Mouse (Mus musculus) CH12.LX (cell line): ENCODE measurements around the gene Cipc. TPM values are rescaled to one million over a fixed set of nuclear protein-coding genes. Genes with fewer than 3 reads are reported as not detected.

ENCODE experiments used
- DNase-seq: peaks from one replicate; pipeline ENCODE4 v3.0.0-alpha.2; 2013; ENCODE audit errors: extremely low read depth
- H3K27ac ChIP-seq: 2 replicates; pipeline ENCODE4 v1.5.1; 2012; ENCODE audit warnings: low read depth, mild to moderate bottlenecking, control low read depth, moderate library complexity; ENCODE audit not compliant: insufficient read depth
- H3K27me3 ChIP-seq: replicated peaks from 2 replicates; pipeline ENCODE3; 2012; ENCODE audit warnings: inconsistent platforms
- H3K36me3 ChIP-seq, 2 experiments: replicated peaks in 1 of 2; 2 replicates each; pipeline versions ENCODE3 to v1.6.1; 2012; ENCODE audit warnings: inconsistent platforms in 1 of 2, low read length in 1 of 2, mild to moderate bottlenecking in 1 of 2, mixed read lengths in 1 of 2, moderate library complexity in 1 of 2; ENCODE audit not compliant: control insufficient read depth in 1 of 2, insufficient read depth in 1 of 2
- H3K4me1 ChIP-seq, 2 experiments: 2 replicates each; pipeline ENCODE4 v1.6.1; 2012; ENCODE audit warnings: inconsistent platforms in 1 of 2, moderate library complexity in 1 of 2; ENCODE audit not compliant: insufficient read depth in 2 of 2, control insufficient read depth in 1 of 2
- H3K4me2 ChIP-seq: 2 replicates; pipeline ENCODE4 v1.6.1; 2012; ENCODE audit warnings: low read depth, mild to moderate bottlenecking, control low read depth; ENCODE audit not compliant: poor library complexity, insufficient read depth, severe bottlenecking
- H3K4me3 ChIP-seq, 3 experiments: fragments of 150-350 bp in 1 of 3; sonication (generic) in 1 of 3; replicated peaks in 1 of 3; 2 replicates each; pipeline versions ENCODE3 to v1.5.1; 2011 to 2012; ENCODE audit warnings: low read depth in 2 of 3, low read length in 2 of 3, mild to moderate bottlenecking in 2 of 3, moderate library complexity in 2 of 3, control low read depth in 1 of 3, improper control_type of control experiment in 1 of 3, inconsistent platforms in 1 of 3, mixed read lengths in 1 of 3; ENCODE audit not compliant: poor library complexity in 1 of 3
- H3K79me2 ChIP-seq: replicated peaks from 2 replicates; pipeline ENCODE4 v1.6.1; 2012; ENCODE audit warnings: mild to moderate bottlenecking, moderate library complexity; ENCODE audit not compliant: control insufficient read depth, poor library complexity, insufficient read depth, severe bottlenecking; ENCODE audit errors: extremely low read depth
- H3K9ac ChIP-seq: 2 replicates; pipeline ENCODE4 v1.6.1; 2012; ENCODE audit warnings: low read depth, mild to moderate bottlenecking, control low read depth, moderate library complexity; ENCODE audit not compliant: insufficient read depth
- H3K9me3 ChIP-seq: replicated peaks from 2 replicates; pipeline ENCODE3; 2012; ENCODE audit warnings: low read length, inconsistent platforms, mixed read lengths
- CHD1 ChIP-seq: IDR thresholded peaks from 2 replicates; pipeline ENCODE4 v1.6.1; 2012; ENCODE audit warnings: low read depth, low read length, improper control_type of control experiment, inconsistent platforms
- CHD2 ChIP-seq: IDR thresholded peaks from 2 replicates; pipeline ENCODE4 v1.6.1; 2011; ENCODE audit warnings: low read length, improper control_type of control experiment
- CTCF ChIP-seq, 2 experiments: IDR thresholded peaks in 1 of 2; conservative IDR thresholded peaks in 1 of 2; 2 replicates each; pipeline ENCODE4 v1.5.1; 2011 to 2012; ENCODE audit warnings: low read depth in 2 of 2, low read length in 2 of 2, improper control_type of control experiment in 1 of 2, inconsistent platforms in 1 of 2, mild to moderate bottlenecking in 1 of 2, moderate library complexity in 1 of 2
- ELF1 ChIP-seq: IDR thresholded peaks from 2 replicates; pipeline ENCODE4 v1.6.1; 2014; ENCODE audit warnings: low read depth, mild to moderate bottlenecking, inconsistent platforms, low read length, improper control_type of control experiment
- EP300 ChIP-seq: IDR thresholded peaks from 2 replicates; pipeline ENCODE4 v1.6.1; 2011; ENCODE audit warnings: low read length, improper control_type of control experiment
- JUND ChIP-seq: conservative IDR thresholded peaks from 2 replicates; pipeline ENCODE4 v1.6.1; 2011; ENCODE audit warnings: low read depth, low read length, improper control_type of control experiment
- MAX ChIP-seq: IDR thresholded peaks from 2 replicates; pipeline ENCODE4 v1.6.1; 2011; ENCODE audit warnings: low read length, improper control_type of control experiment
- MXI1 ChIP-seq: IDR thresholded peaks from 2 replicates; pipeline ENCODE4 v1.6.1; 2011; ENCODE audit warnings: mild to moderate bottlenecking, low read depth, low read length, improper control_type of control experiment
- NELFE ChIP-seq: IDR thresholded peaks from 2 replicates; pipeline ENCODE4 v1.6.1; 2011; ENCODE audit warnings: low read depth, low read length, improper control_type of control experiment
- POLR2A ChIP-seq: IDR thresholded peaks from 2 replicates; pipeline ENCODE4 v1.6.1; 2011; ENCODE audit warnings: low read depth, mild to moderate bottlenecking, improper control_type of control experiment, low read length
- POLR2AphosphoS2 ChIP-seq: IDR thresholded peaks from 2 replicates; pipeline ENCODE4 v1.6.1; 2011; ENCODE audit warnings: low read depth, low read length, improper control_type of control experiment
- RAD21 ChIP-seq: IDR thresholded peaks from 2 replicates; pipeline ENCODE4 v1.6.1; 2011; ENCODE audit warnings: low read depth, mild to moderate bottlenecking, low read length, improper control_type of control experiment, moderate library complexity
- SIN3A ChIP-seq: IDR thresholded peaks from 2 replicates; pipeline ENCODE4 v1.6.1; 2012; ENCODE audit warnings: low read length, improper control_type of control experiment, inconsistent platforms
- SMC3 ChIP-seq: IDR thresholded peaks from 2 replicates; pipeline ENCODE4 v1.6.1; 2011; ENCODE audit warnings: low read depth, low read length, improper control_type of control experiment
- TCF12 ChIP-seq: IDR thresholded peaks from 2 replicates; pipeline ENCODE4 v1.6.1; 2014; ENCODE audit warnings: low read depth, mild to moderate bottlenecking, inconsistent platforms, low read length, improper control_type of control experiment
- UBTF ChIP-seq: IDR thresholded peaks from 2 replicates; pipeline ENCODE4 v1.6.1; 2012; ENCODE audit warnings: low read depth, mild to moderate bottlenecking, inconsistent platforms, low read length, improper control_type of control experiment, moderate library complexity
- USF1 ChIP-seq: IDR thresholded peaks from 2 replicates; pipeline ENCODE4 v1.6.1; 2014; ENCODE audit warnings: low read depth, mild to moderate bottlenecking, inconsistent platforms, low read length, improper control_type of control experiment
- USF2 ChIP-seq: conservative IDR thresholded peaks from 2 replicates; pipeline ENCODE4 v1.6.1; 2011; ENCODE audit warnings: low read depth, low read length, improper control_type of control experiment
- ZC3H11A ChIP-seq: IDR thresholded peaks from 2 replicates; pipeline ENCODE4 v1.6.1; 2012; ENCODE audit warnings: low read depth, mild to moderate bottlenecking, inconsistent platforms, low read length, improper control_type of control experiment
- ZKSCAN1 ChIP-seq: IDR thresholded peaks from 2 replicates; pipeline ENCODE4 v1.6.1; 2012; ENCODE audit warnings: low read depth, inconsistent platforms, low read length, improper control_type of control experiment, borderline replicate concordance
- ZNF384 ChIP-seq: IDR thresholded peaks from 2 replicates; pipeline ENCODE4 v1.6.1; 2012; ENCODE audit warnings: low read depth, low read length, improper control_type of control experiment, inconsistent platforms
- dilution Hi-C: fragments of 300-500 bp; cut with MboI; formaldehyde crosslinking; loops from 2 replicates; pipeline ENCODE4 v1.14.3; 2020; ENCODE audit warnings: low sequenced_read_pairs; ENCODE audit not compliant: extremely low pct_unique_long_range_greater_than_20kb, extremely low pct_ligation_motif_present
- in situ Hi-C: fragments of 300-500 bp; cut with MboI; formaldehyde crosslinking; loops from 3 replicates; pipeline ENCODE4 v1.14.3; 2019; ENCODE audit warnings: low sequenced_read_pairs, low pct_ligation_motif_present, low pct_unique_long_range_greater_than_20kb, mixed read lengths
- polyA plus RNA-seq: library from polyadenylated mRNA; unstranded; fragments of >175 nt; gene quantifications from 2 replicates; pipeline ENCODE4 v1.2.1, GENCODE M21; 2012; ENCODE audit warnings: low read depth; ENCODE audit not compliant: insufficient read length
- total RNA-seq, 2 experiments: library from RNA; depleted of rRNA; stranded (reverse); fragments of 300-350 nt in 1 of 2; fragments of >200 nt in 1 of 2; gene quantifications; 2 replicates each; pipeline ENCODE4 v1.2.3; 2012 to 2014

Gene Cipc
- total and polyA plus RNA-seq, 3 experiments, result 15.7 to 20.5 (median 18.7) TPM

DNA sequence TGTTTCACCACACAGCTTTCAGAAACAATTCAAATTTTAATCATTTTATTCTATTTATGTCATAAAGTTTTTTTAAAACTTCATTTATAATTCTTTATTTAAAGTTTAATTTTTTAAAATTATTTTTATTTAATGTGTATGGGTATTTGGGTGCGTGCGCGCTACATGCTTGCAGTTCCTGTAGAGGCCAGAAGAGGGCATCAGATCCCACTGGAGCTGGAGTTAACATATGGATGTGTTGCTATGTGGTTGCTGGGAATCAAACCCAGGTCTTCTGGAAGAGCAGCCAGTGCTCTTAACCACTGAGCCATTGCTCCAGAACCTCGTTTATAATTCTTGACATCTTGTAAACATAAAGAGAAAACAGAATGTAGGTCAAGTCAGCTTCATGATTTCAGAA is 51.9 kb downstream of the Cipc start:
- in situ Hi-C loops, result no loop called here
- peak in 1 of 2 experiments; percentile 39; a peak in 3 of 4 replicates for TF ChIP-seq CTCF (conservative IDR thresholded peaks at IDR 0.05 in 1 of 2, IDR thresholded peaks at IDR 0.05 in 1 of 2; ENCODE audit: low read depth in 2 of 2, low read length in 2 of 2)
- no peak for TF ChIP-seq TCF12
- H3K27ac ChIP-seq, result no peak overlapping the region
- H3K4me2 ChIP-seq, result no peak overlapping the region
- H3K9ac ChIP-seq, result no peak overlapping the region
- no peak overlapping the region for H3K4me3 ChIP-seq
- no peaks in the 10 kb centered on the region for H3K79me2 ChIP-seq
- no peaks in the 10 kb centered on the region for H3K36me3 ChIP-seq
- dilution Hi-C loops, result no loop called here
- H3K4me1 ChIP-seq, result no peaks in the 10 kb centered on the region; a peak in 1 of 4 replicates
- H3K27me3 ChIP-seq, result peaks cover 76% of the 10 kb centered on the region
- peaks cover 4% of the 10 kb centered on the region for H3K9me3 ChIP-seq
- DNase-seq, result no peak

DNA sequence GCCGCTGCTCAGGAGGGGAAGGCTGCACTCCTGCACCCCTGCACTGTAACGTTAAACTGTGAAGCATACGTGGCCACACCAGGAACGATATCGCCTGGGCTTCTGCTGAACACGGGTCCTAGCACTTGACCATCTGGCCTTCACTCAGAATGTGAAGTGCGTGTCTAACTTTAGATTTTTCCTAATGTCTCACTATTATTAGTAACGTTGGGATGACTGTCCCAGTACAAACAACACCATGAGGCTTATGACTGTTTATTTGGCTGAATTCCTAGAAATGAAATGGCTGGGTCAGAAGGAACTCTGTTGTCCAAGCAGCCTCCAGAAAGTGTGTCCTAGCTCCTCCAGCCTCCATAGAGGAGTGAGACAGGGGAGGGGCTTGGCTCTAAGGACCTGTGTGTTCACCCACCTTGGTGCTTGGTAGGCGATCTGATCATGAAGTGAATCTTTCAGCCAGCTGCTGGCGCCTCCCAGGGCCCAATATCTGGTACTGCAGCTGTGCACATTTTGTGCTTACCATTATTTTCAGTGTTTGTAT is 52.5 kb downstream of the Cipc start:
- Histone ChIP-seq H3K4me3 (no peak overlapping the region), H3K9ac (no peak overlapping the region), H3K27ac (no peak overlapping the region), H3K27me3 (peaks cover 73% of the 10 kb centered on the region), H3K36me3 (no peaks in the 10 kb centered on the region), H3K79me2 (no peaks in the 10 kb centered on the region), H3K4me1 (no peaks in the 10 kb centered on the region; a peak in 1 of 4 replicates), H3K9me3 (peaks cover 4% of the 10 kb centered on the region), H3K4me2 (no peak overlapping the region)
- in situ Hi-C loops (no loop called here), dilution Hi-C loops (no loop called here)
- TF ChIP-seq RAD21, result peak; percentile 15
- TF ChIP-seq CHD2, result no peak
- TF ChIP-seq SIN3A, result no peak
- peak in 1 of 2 experiments; percentile 49; a peak in 2 of 4 replicates for TF ChIP-seq CTCF (conservative IDR thresholded peaks at IDR 0.05 in 1 of 2, IDR thresholded peaks at IDR 0.05 in 1 of 2; ENCODE audit: low read depth in 2 of 2, low read length in 2 of 2)
- no peak for TF ChIP-seq UBTF
- TF ChIP-seq SMC3, result peak; percentile 12; the same call in 1 of the 2 replicates
- TF ChIP-seq ZC3H11A, result no peak
- no peak for DNase-seq

DNA sequence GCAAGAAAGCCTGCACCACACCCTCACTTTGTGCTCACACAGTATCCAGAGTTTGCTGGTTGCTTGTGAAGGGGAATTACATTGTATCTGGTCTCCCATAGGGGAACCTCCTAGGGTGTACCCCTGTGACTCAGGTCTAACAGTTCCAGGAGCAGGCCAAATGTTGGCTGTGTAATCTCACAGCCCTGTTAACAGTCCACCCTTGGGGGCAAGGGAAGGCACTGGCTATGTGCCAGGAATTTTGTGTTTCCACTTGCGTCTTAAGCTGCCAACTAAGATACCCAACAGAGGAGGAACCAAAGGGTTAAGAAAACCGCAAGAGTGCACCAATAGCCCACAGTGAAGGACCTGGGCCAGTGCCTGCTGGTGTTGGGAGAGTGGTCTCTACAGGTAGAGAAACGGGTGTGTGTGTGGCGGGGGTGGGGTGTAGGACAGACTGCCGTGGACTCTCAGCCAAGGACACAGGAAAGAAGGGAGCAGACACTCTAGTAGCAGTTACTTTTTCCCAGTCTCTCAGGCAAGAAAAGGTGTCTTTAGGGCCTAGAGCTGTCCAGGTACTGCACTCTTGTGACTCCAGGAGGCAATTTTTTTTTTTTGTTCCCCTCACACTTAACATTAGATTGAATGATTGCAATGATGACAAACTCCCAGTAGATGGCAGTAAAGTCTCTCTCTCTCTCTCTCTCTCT is 53.5 kb downstream of the Cipc start:
- in situ Hi-C loops, result no loop called here

More for the DNA sequence above, 53.5 kb downstream of the Cipc start:
- TF ChIP-seq CHD1 (no peak), JUND (peak; percentile 48; the same call in 1 of the 2 replicates), SMC3 (peak; percentile 40), USF2 (no peak), TCF12 (no peak), EP300 (no peak), RAD21 (peak; percentile 38), MAX (no peak), POLR2AphosphoS2 (no peak), ELF1 (no peak), NELFE (no peak), POLR2A (no peak), MXI1 (no peak), CTCF (conservative IDR thresholded peaks at IDR 0.05 in 1 of 2, IDR thresholded peaks at IDR 0.05 in 1 of 2; ENCODE audit: low read depth in 2 of 2, low read length in 2 of 2) (peak; percentile 8 to 64; a peak in 3 of 4 replicates), CHD2 (no peak), ZKSCAN1 (no peak), ZNF384 (peak; percentile 79), USF1 (no peak)
- TF ChIP-seq, all 38 proteins: peak for 5
- Histone ChIP-seq H3K79me2 (no peaks in the 10 kb centered on the region), H3K4me3 (no peak overlapping the region), H3K4me1 (no peaks in the 10 kb centered on the region; a peak in 1 of 4 replicates), H3K9me3 (peaks cover 4% of the 10 kb centered on the region), H3K4me2 (no peak overlapping the region; the same call in 1 of the 2 replicates), H3K27me3 (peaks cover 72% of the 10 kb centered on the region), H3K9ac (no peak overlapping the region), H3K27ac (no peak overlapping the region), H3K36me3 (no peaks in the 10 kb centered on the region)
- peak; percentile 44 for DNase-seq
- dilution Hi-C loops, result no loop called here
